Mouse (Mus musculus) lung, postnatal 25 days (tissue): ENCODE measurements around the gene Hc.

ENCODE experiments used
- DNase-seq: peaks from one replicate; pipeline ENCODE4 v3.0.0; 2022; ENCODE audit warnings: low spot score

Gene Hc

DNA sequence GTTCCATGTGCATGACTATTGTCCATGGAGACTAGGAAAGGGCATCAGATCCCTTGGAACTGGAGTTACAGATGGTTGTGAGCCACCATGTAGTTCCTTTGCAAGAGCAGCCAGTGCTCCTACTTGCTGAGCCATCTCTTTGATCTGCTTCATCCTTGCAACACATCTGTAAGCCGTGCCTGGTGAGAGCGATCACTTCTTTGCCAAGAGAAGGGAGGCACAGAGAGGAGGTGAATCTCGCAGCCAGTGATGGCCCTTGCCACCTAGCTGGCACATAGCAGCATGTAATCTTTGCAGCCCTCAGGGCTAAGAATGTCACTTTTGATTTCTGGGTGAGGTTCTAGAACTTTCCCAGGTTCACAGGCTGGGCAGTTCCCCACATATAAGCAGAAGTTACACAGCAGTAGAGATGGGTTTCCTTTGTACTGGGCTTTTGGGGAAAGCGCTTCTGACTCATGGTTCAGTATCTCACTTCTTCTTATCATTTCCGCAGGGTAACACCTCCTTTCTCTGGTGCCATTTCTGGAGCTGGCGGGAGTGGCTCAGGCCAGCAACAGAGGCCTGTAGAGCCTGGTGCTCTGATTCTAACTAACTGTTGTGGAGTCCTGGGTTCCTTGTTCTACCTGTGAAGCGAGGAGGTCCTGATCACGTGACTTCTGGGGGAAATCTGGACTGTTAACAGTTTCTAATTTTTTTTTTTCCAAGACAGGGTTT, 84.1 kb downstream of the Hc start:
- peak; percentile 52 for DNase-seq

DNA sequence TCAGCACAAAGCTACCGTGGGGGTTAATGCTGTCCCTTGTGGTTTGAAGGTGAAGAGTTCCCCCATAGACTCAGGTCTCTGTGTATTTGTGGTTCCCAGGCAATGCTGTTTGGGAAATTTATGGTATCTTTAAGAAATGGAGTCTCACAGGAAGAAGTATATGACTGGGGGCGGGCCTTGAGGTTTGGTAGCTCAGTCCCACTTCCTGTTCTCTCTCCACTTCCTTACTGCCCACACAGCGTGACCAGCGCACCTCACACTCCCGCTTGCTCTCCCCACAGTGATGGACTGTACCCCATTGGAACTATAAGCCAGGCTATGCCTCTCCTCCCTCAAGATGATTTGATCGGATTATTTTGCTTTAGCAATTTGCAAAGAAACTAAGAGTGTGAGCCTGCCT, 84.8 kb downstream of the Hc start:
- no peak for DNase-seq

DNA sequence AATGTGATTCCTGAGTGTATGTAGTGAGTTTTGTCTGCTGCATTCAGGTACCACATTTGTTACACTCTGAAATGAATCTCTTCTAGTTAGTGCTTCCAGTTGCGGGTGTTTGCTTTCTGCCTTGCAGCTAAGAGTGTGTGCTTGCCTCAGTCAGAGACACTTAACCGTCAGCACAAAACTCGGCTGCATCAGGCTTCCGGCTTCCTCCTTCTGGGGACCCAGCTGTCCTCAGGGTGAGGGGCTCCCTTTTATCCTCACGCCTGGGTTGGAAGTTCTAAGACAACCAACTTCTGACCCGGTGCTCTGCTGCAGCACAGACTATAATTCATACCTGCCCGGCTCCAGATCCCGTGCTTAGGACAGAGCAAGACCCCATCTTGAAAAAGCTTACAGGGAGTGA, 88.2 kb downstream of the Hc start:
- no peak for DNase-seq

DNA sequence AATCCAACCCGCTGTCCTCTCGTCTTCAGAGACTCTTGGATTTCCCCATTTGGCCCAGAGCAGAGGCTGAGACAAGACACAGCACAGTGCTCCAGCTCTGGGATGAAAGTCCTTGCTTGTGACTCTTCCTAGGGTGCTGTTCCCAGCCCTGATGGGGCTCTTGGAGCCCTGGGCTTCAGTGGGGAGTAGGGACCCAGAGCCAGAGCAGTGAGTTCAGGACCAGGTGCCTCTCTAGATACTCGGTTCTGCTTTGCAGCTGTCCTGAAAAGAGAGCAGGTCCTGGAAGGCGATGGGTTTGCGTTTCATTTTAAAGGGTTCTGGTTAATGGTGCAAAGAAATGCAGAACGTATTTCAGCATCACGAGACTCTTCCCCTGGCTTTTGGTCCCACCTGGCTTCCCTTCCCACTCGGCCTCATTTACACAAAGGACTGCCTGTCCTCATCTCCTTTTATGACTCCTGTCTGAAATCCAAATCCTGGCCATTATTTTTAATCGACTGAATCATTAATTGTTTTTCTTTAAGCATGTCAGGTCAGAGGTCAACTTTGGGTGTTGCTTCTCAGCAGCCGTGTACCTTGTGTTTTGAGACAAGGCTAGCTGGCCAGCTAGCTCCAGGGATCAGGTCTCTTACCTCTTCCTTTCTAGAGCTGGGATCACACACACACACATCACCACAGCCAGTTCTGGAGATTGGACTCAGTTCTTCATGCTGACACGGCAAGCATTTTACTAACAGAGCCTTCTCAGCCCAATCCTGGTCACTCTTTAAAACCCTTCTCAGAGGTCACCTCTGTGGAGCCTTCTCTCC, 90.0 kb downstream of the Hc start:
- no peak for DNase-seq

DNA sequence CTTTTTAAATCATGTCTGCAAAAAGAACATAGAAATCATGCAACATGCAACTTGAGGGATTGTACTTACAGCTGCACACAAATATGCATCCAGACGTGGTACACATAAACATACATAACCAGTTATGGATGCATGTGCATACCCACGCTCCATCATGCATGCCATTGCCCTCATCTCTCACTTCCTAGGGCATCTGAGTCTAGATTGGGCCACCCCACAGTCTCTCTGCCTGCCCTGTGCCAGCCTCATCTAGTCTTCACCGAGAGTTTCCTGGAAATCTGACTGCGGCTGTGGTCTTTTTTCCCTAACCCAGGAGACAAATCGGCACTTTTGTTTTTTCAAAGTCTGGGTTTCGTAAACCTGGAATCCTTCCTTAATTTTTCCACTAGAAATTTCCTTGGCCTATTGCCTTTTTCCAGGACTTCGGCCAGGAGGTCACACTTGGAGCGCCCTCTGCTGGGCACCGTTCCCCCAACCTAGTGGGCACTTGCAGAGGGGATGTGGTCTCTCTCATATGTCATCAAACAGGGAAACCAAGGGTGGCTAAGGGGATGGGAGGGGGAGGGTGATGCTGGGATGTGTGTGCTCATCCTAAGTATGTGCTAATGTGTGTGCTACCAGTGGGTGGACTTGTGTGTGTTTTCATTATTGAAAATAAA, 91.0 kb downstream of the Hc start:
- peak; percentile 76 for DNase-seq

DNA sequence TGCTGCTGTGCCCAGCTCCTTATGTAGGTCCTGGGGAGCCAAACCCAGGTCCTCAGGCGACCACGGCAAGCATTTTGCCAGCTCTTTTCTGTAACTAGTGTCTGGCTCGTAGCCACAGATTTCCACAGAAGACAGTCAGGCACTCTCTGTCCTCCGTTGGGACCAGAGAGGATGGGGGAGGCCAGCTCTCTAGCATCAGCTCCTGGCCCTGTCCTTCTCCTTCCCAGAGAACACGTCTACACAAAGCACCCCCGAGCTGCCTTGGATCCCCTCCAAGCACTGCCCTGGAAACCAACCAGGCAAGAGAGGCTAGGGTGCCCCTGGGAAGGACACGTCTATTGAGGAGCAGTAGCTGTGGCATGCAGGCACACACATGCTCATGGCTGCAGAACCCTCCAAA, 92.1 kb downstream of the Hc start:
- no peak for DNase-seq

DNA sequence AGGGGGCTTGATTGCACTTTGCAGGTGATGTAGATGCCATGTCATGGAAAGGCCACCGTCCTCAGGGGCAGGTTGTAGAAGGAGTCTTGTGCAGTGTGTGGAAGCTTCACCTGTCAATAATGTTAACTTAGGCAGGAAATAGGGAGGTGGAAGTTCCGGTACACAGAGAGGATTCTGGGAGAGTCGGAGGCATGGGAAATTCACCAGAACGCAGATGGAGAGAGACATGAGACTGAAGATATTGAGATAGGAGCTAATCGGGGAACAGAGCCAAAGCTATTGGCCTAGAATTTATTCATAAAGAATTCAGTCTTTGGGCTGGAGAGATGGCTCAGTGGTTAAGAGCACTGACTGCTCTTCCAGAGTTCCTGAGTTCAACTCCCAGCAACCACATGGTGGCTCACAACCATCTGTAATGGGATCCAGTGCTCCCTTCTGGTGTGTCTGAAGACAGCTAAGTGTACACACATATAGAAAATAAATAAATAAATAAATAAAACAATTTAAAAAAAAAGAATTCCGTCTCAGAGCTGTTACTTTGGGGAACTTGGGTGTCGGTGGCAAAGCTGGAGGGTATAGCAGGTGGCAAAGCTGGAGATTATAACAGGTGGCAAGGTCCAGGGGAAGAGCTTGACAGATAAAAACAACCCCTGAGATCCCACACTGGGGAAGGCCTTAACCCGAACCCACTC, 94.8 kb downstream of the Hc start:
- no peak for DNase-seq

DNA sequence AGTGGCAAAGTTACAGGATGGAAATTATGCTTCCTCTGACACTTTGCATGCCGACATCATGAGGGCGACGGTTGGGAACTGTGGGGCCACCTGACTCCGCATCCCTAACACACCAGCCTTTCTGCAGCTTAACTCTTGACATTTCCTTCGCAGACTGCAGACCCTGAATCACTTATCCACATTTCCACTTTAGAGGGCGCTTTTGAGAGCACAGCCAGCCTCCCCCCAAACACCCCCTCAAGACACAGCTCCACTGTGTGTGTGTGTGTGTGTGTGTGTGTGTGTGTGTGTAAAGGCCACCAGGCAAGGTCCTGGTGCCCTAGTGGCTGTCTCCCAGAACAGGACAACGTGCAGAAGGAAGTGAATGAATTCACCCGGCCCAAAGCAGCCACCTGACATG, 95.4 kb downstream of the Hc start:
- DNase-seq, result no peak

DNA sequence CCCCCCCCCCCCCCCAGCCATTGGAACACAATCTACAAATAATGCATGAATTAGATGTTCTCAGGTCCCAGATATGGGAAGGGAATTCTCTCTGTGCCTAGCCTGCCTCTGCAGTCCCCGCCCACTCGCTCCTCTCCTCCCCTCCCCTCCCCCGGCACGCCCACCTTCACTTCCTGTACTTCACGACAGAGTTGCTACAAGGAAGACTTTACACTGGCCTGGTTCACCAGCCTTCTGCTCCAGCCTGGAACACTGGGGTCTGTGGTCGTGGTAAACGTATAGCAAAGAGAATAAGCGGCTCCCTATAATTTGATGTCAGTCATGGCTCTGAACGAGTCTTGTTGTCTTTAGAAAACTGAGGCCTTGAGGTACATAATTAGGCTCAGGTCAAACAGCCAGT, 95.9 kb downstream of the Hc start:
- DNase-seq, result peak; percentile 43

DNA sequence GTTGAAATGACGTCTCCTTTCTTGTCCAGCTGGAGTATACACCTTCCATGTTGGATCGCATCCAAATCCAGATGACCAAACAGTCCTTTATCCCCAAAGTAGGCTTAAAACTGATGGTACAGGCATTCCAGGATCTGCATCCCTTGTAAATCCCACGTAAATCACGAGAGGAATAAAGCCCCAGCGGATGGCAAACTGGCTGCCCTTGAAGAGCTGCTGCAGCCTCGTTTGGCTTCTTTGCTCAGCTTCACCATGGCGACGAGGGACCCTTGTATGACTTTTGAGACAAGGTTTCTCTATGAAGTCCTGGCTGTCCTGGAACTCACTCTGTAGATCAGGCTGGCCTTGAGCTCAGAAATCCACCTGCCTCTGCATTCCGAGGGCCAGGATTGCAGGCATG, 96.6 kb downstream of the Hc start:
- DNase-seq, result no peak

DNA sequence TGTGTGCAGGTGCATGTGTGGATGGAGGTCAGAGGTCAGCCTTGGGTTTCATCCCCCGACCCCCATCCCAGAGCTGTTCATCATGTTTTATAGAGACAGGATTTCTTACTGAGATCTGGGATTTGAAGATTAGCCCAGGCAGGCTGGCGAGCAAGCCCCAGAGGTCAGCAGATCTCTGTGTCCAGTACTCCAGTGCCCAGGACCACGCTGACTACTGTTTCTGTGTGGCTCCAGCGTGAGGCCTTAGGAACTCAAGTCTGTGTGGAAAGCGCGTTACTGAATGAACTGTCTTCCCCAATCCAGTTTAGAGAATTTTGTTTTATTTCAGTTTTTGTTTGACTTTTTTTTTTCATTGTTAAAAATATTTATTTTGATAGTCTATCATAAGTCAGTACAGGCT, 97.0 kb downstream of the Hc start:
- no peak for DNase-seq

DNA sequence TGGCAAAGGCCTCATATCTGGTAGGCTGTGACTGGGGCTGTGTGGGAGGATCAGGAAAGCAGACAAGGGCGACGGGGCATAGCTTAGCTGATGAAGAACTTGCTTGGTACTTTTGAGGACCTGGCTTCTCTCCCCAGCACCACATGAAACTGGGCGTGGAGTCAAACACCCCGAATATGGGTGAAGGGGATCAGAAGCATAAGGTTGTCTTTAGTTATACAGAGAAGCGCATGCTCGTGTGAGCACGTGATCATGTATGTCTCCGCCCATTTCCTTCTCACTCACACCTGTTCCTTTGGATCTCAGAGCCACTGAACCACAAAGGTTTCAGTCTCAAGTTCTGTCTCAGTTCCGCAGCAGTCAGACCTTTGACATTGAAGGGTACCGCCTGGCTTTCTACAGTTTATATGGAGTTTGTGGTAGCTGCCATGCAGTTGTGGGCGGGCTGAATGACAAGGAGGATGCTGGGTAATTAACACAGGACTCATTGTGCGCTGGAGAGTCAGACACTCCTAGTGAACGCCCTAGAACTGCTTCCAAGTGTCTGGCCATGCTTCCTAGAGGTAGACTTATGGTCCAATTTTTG, 97.8 kb downstream of the Hc start:
- DNase-seq, result peak; percentile 65

DNA sequence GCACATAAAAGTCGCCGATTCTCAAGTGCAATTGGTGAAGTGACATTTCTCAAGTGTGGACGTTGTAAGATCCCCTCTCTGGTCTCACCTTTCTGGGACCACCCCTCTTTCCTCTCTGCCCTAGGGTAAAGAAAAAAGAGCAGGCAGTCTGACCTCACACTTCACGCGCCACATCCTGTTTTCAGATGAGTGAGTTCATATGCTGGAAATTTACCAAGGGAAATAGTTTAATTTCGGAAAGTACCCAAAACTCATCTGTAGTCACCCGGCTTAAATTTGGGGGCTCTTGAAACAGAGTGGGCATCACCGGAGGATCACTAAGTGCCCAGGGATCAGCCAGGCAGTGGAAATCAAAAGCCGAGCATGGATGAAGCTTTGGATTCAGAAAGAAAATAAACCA, 98.3 kb downstream of the Hc start:
- DNase-seq, result peak; percentile 51

DNA sequence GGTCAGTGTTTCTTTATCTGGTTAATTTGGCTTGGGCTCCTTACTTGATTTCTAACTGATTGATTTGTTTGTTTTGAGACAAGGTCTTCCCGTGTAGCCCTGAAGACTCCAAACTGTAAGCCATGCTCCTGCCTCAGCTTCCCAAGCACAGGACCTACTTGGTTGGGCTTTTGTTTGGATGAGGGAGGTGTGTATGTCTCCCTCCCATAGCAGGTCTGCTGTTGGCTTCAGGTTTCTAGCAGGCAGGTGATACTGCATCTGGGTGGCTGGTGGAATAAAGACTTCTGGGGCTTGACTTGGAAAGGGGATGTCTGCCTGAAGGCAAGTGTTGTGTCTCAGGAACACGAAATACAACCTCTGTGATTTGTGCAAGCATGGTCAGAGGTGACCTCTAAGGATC, 99.0 kb downstream of the Hc start:
- DNase-seq, result no peak

DNA sequence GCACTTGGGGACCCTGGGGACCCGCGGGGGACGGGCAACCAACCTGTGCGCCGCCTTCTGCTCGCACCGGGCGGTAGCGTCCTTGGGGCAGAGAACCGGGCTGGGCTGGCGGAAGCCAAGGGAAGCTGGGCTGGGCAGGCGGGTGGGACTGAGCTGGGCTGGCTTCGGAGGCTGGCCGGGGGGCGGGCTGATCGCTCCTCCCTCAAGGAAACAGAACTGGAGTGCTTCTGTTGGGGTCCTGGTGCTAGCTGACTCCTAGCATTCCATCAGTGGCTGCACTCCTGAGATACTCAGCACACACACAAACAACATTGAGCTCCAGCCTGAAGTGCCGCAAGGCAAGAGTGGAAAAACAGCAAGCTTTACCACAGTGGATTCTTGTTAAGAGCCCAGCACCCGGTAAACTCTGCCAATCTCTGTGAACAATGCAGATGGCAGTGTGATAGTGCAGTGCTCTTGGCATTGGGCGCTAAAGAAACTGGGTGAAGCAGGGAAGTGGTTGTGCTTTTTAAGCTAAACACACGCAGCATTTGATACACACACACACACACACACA, 99.7 kb downstream of the Hc start, which contains the start of gene Traf1:
Traf1 (minus strand) TSS at position 292 of the 556 bp plus-strand sequence.
- DNase-seq, result peak; percentile 80

DNA sequence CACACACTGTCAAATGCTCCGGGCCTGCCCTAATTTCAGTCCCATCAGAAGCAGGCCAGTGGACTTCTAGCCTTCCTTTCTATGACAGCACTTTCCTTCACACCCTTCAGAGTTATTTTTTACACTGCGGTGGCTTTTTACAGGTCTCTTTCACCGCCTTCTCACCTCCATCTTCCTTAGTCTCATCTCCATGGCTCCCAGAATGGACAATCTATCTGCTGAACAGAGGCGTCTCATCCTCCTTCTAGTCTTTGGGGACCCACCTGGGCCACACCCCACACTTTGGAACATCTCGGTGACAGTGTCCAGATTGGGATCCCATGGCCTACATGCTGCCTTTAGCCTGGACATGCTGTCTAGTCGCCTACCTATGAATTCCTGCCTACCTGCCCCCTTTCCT, 100.3 kb downstream of the Hc start:
- DNase-seq, result no peak

DNA sequence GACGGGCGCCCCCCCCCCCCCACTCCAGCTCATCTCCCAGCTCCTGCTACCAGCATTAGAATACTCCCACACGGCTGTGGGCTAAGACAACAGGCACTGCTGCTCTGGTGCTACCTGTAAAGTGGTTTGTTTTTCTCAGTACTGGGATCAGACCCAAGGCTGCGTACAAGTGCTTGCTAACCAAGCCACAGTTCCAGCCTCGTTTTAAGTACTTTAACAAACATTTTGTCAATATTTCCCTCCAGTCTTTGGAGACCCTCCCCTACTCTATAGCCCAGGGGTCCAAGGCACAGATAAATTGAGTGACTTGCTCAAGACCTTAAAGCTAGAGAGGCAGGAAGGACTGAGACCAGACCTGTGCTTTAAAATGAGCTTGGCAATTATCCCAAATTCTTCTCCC, 100.8 kb downstream of the Hc start:
- peak; percentile 45 for DNase-seq

DNA sequence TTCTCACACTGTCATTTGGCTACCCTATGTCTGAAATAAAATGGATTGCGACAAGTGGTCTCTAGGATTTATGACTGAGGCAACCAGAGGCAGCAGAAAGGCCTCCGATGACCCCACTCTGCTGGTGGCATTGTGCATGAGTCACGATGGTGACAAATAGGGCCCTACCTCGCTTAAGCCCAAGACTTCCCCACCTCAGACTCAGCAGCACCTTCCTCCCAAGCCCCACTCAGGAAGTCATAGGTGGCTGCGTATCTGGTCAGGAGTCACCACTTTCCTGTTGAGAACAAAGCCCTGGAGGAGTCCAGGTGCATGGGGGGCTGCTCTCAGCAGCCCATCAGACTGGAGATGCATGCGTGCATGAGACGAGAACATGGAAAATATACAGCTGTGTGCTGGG, 102.7 kb downstream of the Hc start:
- DNase-seq, result no peak

DNA sequence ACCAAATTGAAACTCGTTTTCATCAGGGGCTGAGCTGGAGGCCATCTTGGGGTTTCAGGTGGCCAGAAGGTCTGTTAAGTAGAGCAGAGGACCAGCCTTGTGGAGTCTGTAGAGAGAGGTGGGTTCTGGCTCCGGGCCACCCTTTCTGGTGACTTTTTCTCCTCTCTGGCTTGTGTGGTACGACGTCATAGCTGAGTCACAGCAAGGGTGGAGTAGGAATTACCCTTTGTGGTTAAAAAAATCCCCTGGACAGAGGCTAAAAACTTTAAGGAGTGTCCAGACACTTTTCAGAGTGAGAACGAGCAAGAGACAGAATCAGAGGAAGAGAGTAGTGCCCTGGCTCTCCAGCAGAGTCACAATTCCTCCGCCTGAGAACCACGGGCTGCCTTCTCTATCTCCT, 103.2 kb downstream of the Hc start:
- no peak for DNase-seq

DNA sequence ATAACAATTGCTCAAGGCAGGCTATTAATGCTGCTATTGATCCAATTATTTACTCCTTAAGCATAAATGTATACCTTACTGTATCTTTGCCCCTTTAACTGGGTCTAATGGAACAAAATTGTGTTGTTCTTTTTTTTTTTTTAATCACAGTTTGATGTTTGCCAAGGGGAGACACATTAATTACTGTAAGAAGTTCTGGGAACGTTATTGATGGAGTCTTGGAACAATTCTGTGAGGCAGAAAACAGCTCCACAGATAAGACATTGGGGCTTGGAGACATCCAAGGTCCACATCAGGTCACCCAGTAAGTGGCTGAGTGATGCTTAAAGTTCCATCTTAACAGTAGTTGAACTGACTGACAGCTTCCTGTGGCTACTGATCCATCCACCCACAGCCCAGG, 103.8 kb downstream of the Hc start:
- no peak for DNase-seq

DNA sequence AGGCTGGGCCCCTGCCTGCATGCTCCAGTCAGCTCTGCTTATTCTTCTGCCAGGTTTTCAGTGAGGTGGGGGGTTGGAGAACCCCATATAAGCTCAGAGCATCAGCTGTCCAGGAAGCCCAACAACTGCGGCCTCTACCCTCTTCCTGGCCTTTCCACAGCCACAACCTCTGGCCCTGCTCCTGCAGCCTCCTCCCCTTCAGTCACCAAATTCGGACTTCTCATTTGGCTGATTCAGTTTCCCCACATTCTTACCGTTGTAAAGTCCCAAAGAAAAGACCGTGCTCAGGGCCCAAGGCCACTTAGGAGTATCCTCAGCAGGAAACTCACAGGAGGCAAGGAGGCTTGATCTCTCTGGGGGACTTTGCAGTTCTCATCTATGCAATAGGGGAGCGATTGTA, 104.3 kb downstream of the Hc start:
- DNase-seq, result no peak

DNA sequence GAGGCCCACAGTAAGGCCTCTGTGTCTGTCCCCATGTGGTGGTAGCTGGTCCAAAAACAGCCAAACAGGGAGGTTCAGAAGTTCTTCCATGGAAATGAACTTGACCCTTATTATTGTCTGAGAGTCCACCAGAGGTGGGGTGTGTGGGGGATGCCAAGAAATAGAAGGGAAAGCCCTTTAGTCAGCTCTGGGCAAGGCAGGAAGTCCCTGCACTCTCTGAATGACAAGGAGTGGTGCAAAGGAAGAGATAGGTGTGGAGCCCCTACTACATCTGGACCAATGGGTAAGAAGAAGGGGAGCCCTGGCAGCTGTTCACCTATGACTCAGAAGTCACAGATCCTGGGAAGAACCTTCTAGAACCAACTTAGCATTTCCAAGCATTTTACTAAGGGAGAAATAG, 106.9 kb downstream of the Hc start:
- DNase-seq, result no peak
